Mouse (Mus musculus): ENCODE results near the gene Mlph. TPM values are rescaled to one million over a fixed set of nuclear protein-coding genes. Genes with fewer than 3 reads are reported as not detected.
A peak's percentile ranks its signal among the peaks of the same experiment; 100 is the strongest.

Mlph gene
- polyA plus RNA-seq, 1 experiment = not detected

- TF ChIP-seq CTCF (IDR thresholded peaks at IDR 0.05; ENCODE audit: control insufficient read depth, insufficient read depth, low read length) (no peak), POLR2A (IDR thresholded peaks at IDR 0.05; ENCODE audit: borderline replicate concordance, control insufficient read depth, low read depth, low read length) (no peak)
- H3K27ac ChIP-seq (ENCODE audit: control insufficient read depth, insufficient read depth, low read depth, low read length, poor library complexity) = no peak overlapping the region
- whole genome bisulfite sequencing = 68% methylated on average over 3 of the region's 3 CpGs
- no peaks in the 10 kb centered on the region; the same call in 1 of the 2 replicates for H3K4me1 ChIP-seq (ENCODE audit: control insufficient read depth, insufficient read depth, low read length)
- no peak overlapping the region for H3K4me3 ChIP-seq (replicated peaks; ENCODE audit: control insufficient read depth, low read depth, low read length)
Observed at GRCm38 (mm10) chr1:90902751-90903150, 12.1 kb upstream of the Mlph start.

DNA sequence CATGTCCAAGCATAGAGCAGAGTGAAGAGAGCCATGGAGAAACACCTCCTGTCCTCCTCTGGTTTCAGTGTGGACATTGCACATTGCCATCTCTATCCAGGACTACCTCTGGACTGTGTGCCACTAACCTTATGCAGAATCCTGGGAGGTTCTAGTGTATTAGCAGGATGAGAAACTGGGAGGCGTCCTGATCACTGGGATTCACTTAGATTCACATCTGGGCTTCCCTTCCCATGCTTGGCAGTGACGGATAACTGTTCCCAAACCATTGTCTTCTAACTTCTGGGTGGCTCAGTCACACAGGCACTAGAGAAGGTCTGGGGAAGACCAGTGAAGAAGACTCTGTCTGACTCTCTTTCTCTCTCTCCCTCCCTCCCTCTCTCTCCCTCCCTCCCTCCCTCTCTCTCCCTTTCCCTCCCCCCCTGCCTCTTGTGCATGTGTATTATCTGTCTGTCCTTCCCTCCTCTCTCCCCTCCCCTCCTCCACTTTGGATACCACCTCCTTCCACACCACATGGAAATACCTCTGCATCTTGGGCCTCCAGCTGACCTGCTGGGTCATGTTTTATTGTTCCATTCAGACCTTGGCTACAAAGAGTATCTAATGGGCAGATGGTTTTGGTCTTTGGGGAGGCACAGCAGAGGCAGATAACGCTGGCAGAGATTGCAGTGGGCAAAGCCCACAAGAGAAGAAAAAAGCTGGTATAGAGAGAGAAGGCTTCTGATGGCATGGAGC lies 11.5 kb upstream of the Mlph start:
- Histone ChIP-seq H3K4me1 (ENCODE audit: control insufficient read depth, insufficient read depth, low read length) (no peaks in the 10 kb centered on the region; the same call in 1 of the 2 replicates), H3K27ac (ENCODE audit: control insufficient read depth, insufficient read depth, low read depth, low read length, poor library complexity) (no peak overlapping the region), H3K4me3 (replicated peaks; ENCODE audit: control insufficient read depth, low read depth, low read length) (no peak overlapping the region)
- 63% methylated on average over 3 of the region's 3 CpGs for WGBS
- TF ChIP-seq CTCF (IDR thresholded peaks at IDR 0.05; ENCODE audit: control insufficient read depth, insufficient read depth, low read length) = no peak
- TF ChIP-seq POLR2A (IDR thresholded peaks at IDR 0.05; ENCODE audit: borderline replicate concordance, control insufficient read depth, low read depth, low read length) = no peak

GRCm38 (mm10) chr1:90903971-90904458 lies 10.9 kb upstream of the Mlph start:
- no peak overlapping the region for H3K4me3 ChIP-seq (replicated peaks; ENCODE audit: control insufficient read depth, low read depth, low read length)
- 76% methylated on average over 8 of the region's 8 CpGs for WGBS
- H3K27ac ChIP-seq (ENCODE audit: control insufficient read depth, insufficient read depth, low read depth, low read length, poor library complexity) = no peak overlapping the region
- TF ChIP-seq POLR2A (IDR thresholded peaks at IDR 0.05; ENCODE audit: borderline replicate concordance, control insufficient read depth, low read depth, low read length) (no peak), CTCF (IDR thresholded peaks at IDR 0.05; ENCODE audit: control insufficient read depth, insufficient read depth, low read length) (no peak)
- H3K4me1 ChIP-seq (ENCODE audit: control insufficient read depth, insufficient read depth, low read length) = no peaks in the 10 kb centered on the region; the same call in 1 of the 2 replicates

DNA sequence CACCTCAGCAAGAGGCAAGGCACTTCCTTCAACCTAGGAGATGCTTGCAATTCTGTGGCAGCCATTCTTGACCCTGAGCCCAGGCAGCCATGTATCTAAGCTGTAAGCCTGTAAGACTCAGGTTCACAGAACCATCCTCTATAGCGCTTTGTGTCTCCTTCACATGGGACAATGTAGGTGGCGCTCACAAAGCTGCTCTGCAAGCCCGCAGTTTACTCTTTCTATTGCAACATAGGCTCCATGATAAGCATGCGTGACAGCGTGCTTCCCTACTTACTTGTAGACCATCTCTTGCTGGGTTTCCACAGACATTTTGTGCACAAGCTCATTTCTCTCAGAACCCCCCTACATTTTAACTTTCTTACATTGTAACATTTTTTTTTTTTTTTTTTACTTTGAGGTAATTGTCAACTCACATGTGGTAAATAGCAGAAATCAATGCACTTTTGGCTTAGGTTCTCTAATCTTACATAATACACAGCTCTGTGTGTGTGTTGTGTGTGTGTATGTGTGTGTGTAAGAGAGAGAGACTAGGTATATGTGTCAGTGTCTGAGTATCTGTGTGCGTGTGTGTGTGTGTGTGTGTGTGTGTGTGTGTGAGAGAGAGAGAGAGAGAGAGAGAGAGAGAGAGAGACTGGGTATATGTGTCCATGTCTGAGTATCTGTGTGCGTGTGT lies 10.0 kb upstream of the Mlph start:
- Histone ChIP-seq H3K4me3 (replicated peaks; ENCODE audit: control insufficient read depth, low read depth, low read length) (no peak overlapping the region), H3K27ac (ENCODE audit: control insufficient read depth, insufficient read depth, low read depth, low read length, poor library complexity) (no peak overlapping the region), H3K4me1 (ENCODE audit: control insufficient read depth, insufficient read depth, low read length) (no peaks in the 10 kb centered on the region; the same call in 1 of the 2 replicates)
- 70% methylated on average over 7 of the region's 7 CpGs for WGBS
- TF ChIP-seq CTCF (IDR thresholded peaks at IDR 0.05; ENCODE audit: control insufficient read depth, insufficient read depth, low read length) (no peak), POLR2A (IDR thresholded peaks at IDR 0.05; ENCODE audit: borderline replicate concordance, control insufficient read depth, low read depth, low read length) (no peak)

- no peak overlapping the region for H3K27ac ChIP-seq (ENCODE audit: control insufficient read depth, insufficient read depth, low read depth, low read length, poor library complexity)
- 9% methylated on average over 2 of the region's 2 CpGs for WGBS
- H3K4me1 ChIP-seq (ENCODE audit: control insufficient read depth, insufficient read depth, low read length) = no peaks in the 10 kb centered on the region
- no peak overlapping the region for H3K4me3 ChIP-seq (replicated peaks; ENCODE audit: control insufficient read depth, low read depth, low read length)
- TF ChIP-seq POLR2A (IDR thresholded peaks at IDR 0.05; ENCODE audit: borderline replicate concordance, control insufficient read depth, low read depth, low read length) = no peak
- TF ChIP-seq CTCF (IDR thresholded peaks at IDR 0.05; ENCODE audit: control insufficient read depth, insufficient read depth, low read length) = peak; percentile 61
Observed at GRCm38 (mm10) chr1:90906357-90906756, 8.5 kb upstream of the Mlph start.

DNA sequence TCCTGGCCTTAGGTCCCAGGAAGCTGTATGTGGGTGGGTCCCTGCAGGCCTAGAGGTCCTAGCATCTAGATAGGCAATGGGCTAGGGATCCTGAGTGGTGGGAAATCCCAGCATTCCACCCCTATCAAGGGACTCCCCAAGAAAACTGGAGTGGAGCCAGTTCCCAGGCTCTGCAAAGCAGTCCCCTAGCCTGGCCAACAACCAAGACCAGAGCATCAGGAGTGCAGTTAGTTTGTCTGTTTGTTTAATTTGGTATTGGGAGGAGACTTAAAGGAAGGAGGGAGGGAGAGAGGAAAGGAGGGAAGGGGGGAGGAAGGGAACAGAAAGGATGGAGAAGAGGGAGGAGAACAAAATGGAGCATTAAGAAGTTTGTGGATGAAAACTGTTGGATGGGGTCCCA lies 5.7 kb upstream of the Mlph start:
- Histone ChIP-seq H3K4me3 (replicated peaks; ENCODE audit: control insufficient read depth, low read depth, low read length) (no peak overlapping the region), H3K4me1 (ENCODE audit: control insufficient read depth, insufficient read depth, low read length) (no peaks in the 10 kb centered on the region), H3K27ac (ENCODE audit: control insufficient read depth, insufficient read depth, low read depth, low read length, poor library complexity) (no peak overlapping the region)
- no peak for TF ChIP-seq POLR2A (IDR thresholded peaks at IDR 0.05; ENCODE audit: borderline replicate concordance, control insufficient read depth, low read depth, low read length)
- TF ChIP-seq CTCF (IDR thresholded peaks at IDR 0.05; ENCODE audit: control insufficient read depth, insufficient read depth, low read length) = no peak

DNA sequence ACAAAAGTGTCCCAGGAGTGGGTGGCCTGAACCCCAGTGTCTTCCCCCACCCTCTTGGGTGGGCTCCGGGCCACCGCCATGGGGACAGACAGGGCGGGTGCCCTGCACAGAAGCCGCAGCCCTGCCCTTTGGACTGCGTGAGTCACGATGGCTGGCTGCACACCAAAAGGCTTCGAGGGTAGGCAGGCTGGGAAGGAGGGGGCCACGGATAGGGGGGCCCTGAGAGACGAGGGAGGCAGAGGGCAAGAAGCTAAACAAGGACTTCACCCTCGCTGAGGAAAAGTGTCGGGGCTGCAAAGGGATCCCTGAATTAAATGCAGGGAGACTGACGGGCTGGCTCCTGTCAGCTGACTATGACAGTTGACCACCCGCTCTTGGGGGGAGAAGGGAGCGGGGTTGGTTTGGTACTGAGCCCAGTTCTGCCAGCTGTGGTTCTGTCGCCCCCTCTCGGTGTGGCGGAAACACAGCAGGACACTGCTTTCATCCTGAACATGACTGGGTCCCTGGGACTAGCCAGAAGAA lies 5.2 kb upstream of the Mlph start:
- no peak overlapping the region for H3K27ac ChIP-seq (ENCODE audit: control insufficient read depth, insufficient read depth, low read depth, low read length, poor library complexity)
- no peaks in the 10 kb centered on the region for H3K4me1 ChIP-seq (ENCODE audit: control insufficient read depth, insufficient read depth, low read length)
- 29% methylated on average over 17 of the region's 17 CpGs for WGBS
- TF ChIP-seq CTCF (IDR thresholded peaks at IDR 0.05; ENCODE audit: control insufficient read depth, insufficient read depth, low read length) = no peak
- no peak for TF ChIP-seq POLR2A (IDR thresholded peaks at IDR 0.05; ENCODE audit: borderline replicate concordance, control insufficient read depth, low read depth, low read length)
- H3K4me3 ChIP-seq (replicated peaks; ENCODE audit: control insufficient read depth, low read depth, low read length) = no peak overlapping the region

DNA sequence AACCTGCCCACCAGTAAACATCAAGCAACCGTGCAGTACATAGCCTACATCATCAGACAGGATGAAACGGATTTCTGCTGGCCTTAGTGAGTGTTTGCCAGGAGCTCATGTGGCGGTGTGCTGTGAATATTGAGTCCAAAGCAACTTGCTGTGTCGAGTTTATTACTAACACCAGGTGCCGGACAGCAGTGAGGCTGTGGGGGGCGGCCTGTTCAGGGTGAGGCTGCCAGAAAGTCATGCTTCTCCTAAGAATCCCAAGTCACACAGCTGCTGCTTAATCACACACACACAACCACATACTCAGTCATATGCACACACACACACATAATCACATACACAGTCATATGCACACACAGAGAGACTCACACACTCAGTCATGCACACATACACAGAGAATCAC lies 1.7 kb upstream of the Mlph start:
- 81% methylated on average over 6 of the region's 6 CpGs for WGBS

More for the DNA sequence above, 1.7 kb upstream of the Mlph start:
- TF ChIP-seq POLR2A (IDR thresholded peaks at IDR 0.05; ENCODE audit: borderline replicate concordance, control insufficient read depth, low read depth, low read length) (no peak), CTCF (IDR thresholded peaks at IDR 0.05; ENCODE audit: control insufficient read depth, insufficient read depth, low read length) (no peak)
- no peak overlapping the region for H3K27ac ChIP-seq (ENCODE audit: control insufficient read depth, insufficient read depth, low read depth, low read length, poor library complexity)
- H3K4me1 ChIP-seq (ENCODE audit: control insufficient read depth, insufficient read depth, low read length) = no peaks in the 10 kb centered on the region
- no peak overlapping the region for H3K4me3 ChIP-seq (replicated peaks; ENCODE audit: control insufficient read depth, low read depth, low read length)

All from bone marrow, adult 2 months (tissue).